Mouse (Mus musculus): ENCODE data around the gene Lmntd2. TPM values are rescaled to one million over a fixed set of nuclear protein-coding genes. Genes with fewer than 3 reads are reported as not detected.

Gene Lmntd2
- total RNA-seq, 2 experiments from 2014 or later, result not detected

- intact Hi-C loops (cut with DNase I), result no loop called here
- DNase-seq (ENCODE audit: low spot score in 2 of 2), result no peak
Observed at GRCm38 (mm10) chr7:141217343-141218013, 3.6 kb upstream of the Lmntd2 start.

- intact Hi-C loops (cut with DNase I), result no loop called here
- no peak for DNase-seq (ENCODE audit: low spot score in 2 of 2)
Observed at GRCm38 (mm10) chr7:141216894-141217293, 3.0 kb upstream of the Lmntd2 start.

- DNase-seq (ENCODE audit: low spot score in 2 of 2), result no peak
- intact Hi-C loops (cut with DNase I), result no loop called here
Observed at GRCm38 (mm10) chr7:141215880-141216733, 2.2 kb upstream of the Lmntd2 start.

- intact Hi-C loops (cut with DNase I), result no loop called here
- DNase-seq (ENCODE audit: low spot score in 2 of 2), result peak; percentile 79 to 80
Observed at GRCm38 (mm10) chr7:141215101-141215879, 1.4 kb upstream of the Lmntd2 start, which contains the start of gene Rassf7. Rassf7 (plus strand) TSS chr7:141215860.

- intact Hi-C loops (cut with DNase I), result no loop called here
- no peak for DNase-seq (ENCODE audit: low spot score in 2 of 2)
Observed at GRCm38 (mm10) chr7:141214310-141214709, 430 bp upstream of the Lmntd2 start.

- DNase-seq (ENCODE audit: low spot score in 2 of 2), result no peak
- intact Hi-C loops (cut with DNase I), result no loop called here
Observed at GRCm38 (mm10) chr7:141213133-141213532, 747 bp downstream of the Lmntd2 start.

- intact Hi-C loops (cut with DNase I), result no loop called here
- no peak for DNase-seq (ENCODE audit: low spot score in 2 of 2)
Observed at GRCm38 (mm10) chr7:141210606-141211131, 3.2 kb downstream of the Lmntd2 start.

GRCm38 (mm10) chr7:141210137-141210536, 3.7 kb downstream of the Lmntd2 start:
- DNase-seq (ENCODE audit: low spot score in 2 of 2), result no peak

GRCm38 (mm10) chr7:141209526-141209925, 4.4 kb downstream of the Lmntd2 start:
- intact Hi-C loops (cut with DNase I), result no loop called here
- DNase-seq (ENCODE audit: low spot score in 2 of 2), result no peak

More at GRCm38 (mm10) chr7:141210137-141210536, 3.7 kb downstream of the Lmntd2 start:
- intact Hi-C loops (cut with DNase I), result no loop called here

GRCm38 (mm10) chr7:141206182-141206937, 7.5 kb downstream of the Lmntd2 start:
- no peak for DNase-seq (ENCODE audit: low spot score in 2 of 2)
- intact Hi-C loops (cut with DNase I), result no loop called here

GRCm38 (mm10) chr7:141205504-141205903, 8.4 kb downstream of the Lmntd2 start:
- intact Hi-C loops (cut with DNase I), result no loop called here
- no peak for DNase-seq (ENCODE audit: low spot score in 2 of 2)

- intact Hi-C loops (cut with DNase I), result no loop called here
- DNase-seq (ENCODE audit: low spot score in 2 of 2), result no peak
Observed at GRCm38 (mm10) chr7:141204546-141204945, 9.3 kb downstream of the Lmntd2 start.

- DNase-seq (ENCODE audit: low spot score in 2 of 2), result no peak
- intact Hi-C loops (cut with DNase I), result no loop called here
Observed at GRCm38 (mm10) chr7:141198121-141198520, 15.8 kb downstream of the Lmntd2 start.

- no peak for DNase-seq (ENCODE audit: low spot score in 2 of 2)
- intact Hi-C loops (cut with DNase I), result no loop called here
Observed at GRCm38 (mm10) chr7:141196619-141197282, 17.1 kb downstream of the Lmntd2 start.

GRCm38 (mm10) chr7:141195754-141196153, 18.1 kb downstream of the Lmntd2 start:
- intact Hi-C loops (cut with DNase I), result no loop called here
- no peak for DNase-seq (ENCODE audit: low spot score in 2 of 2)

GRCm38 (mm10) chr7:141194830-141195229, 19.1 kb downstream of the Lmntd2 start:
- intact Hi-C loops (cut with DNase I), result no loop called here

GRCm38 (mm10) chr7:141194409-141194808, 19.5 kb downstream of the Lmntd2 start:
- intact Hi-C loops (cut with DNase I), result no loop called here
- no peak for DNase-seq (ENCODE audit: low spot score in 2 of 2)

More at GRCm38 (mm10) chr7:141194830-141195229, 19.1 kb downstream of the Lmntd2 start:
- DNase-seq (ENCODE audit: low spot score in 2 of 2), result peak; percentile 85

GRCm38 (mm10) chr7:141193948-141194347, 19.9 kb downstream of the Lmntd2 start, which contains the start of the genes Hras and Lrrc56:
Hras (minus strand) TSS chr7:141194005.
Lrrc56 (plus strand) TSS chr7:141194157.
- intact Hi-C loops (cut with DNase I), result no loop called here
- DNase-seq (ENCODE audit: low spot score in 2 of 2), result peak; percentile 98
